Comparison of ENCODE assay signal across 13 mouse cellular contexts in the genomic region with DNA sequence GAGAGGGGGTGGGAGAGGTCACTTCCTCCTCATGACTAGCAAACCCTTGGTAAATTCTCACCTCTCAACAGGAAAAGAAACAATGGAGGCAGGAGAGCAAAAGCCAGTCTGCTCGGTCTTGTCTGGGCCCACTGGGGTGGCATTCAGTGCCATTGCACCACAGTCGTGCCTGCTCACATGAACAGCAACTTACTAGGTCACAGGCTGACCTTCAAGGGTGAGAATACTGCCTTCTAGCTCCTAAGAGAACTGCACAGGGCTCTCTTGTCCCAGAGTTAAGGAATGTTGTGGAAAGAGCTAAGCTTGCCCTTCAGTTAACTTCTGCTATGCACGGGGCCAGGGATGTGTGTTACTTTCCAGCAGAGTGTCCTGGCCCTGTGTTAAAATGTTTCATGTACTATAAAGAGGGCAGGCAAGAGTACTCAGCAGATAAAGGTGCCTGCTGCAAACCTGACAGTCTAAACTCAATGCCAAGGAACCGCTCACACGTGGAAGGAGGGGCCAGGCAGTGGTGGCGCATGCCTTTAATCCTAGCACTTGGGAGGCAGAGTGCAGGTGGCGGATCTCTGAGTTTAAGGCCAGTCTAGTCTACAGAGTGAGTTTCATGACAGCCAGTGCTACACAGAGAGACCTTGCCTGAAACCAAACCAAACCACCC. TPM values are rescaled to one million over a fixed set of nuclear protein-coding genes. Genes with fewer than 3 reads are reported as not detected.
DNase-seq lines count a peak whose midpoint lies in the region.
"Had no signal": no experiment of that assay in that cellular context is flagged by ENCODE, and none has a peak within 500 bp of the region (broad histone marks: within the 10 kb centered on the region; RNA-seq: fewer than 3 reads in every experiment).

No protein-coding gene starts in this region.

- DNase-seq in adrenal gland, postnatal 14 days: peak; percentile 47
- no peak for DNase-seq in adrenal gland, adult 8-10 months
- peak; percentile 56 for DNase-seq in kidney, adult 11 months
- no peak for DNase-seq in kidney, postnatal 4 days
- peak; percentile 38 for DNase-seq in adipocyte (ENCODE audit: low spot score)
- DNase-seq in kidney, postnatal 36 days: peak; percentile 34 to 42
- no peak for DNase-seq in cerebellum, adult 11 months
- no peak for DNase-seq in urinary bladder, postnatal 14 days (ENCODE audit: low spot score)
- DNase-seq: liver, postnatal 0 days; right cerebral cortex, postnatal 25 days; thymus, adult 2 months had no signal

RNA-seq across cellular contexts. Expression of a gene that starts 7.6 kb away (rescaled TPM):
- 1,094 and 1,263 TPM in 2 replicates for total RNA-seq in adrenal gland, postnatal 14 days (2021)
- 1,000 to 10,000 TPM; 1,214 to 1,402 (median 1,307) TPM for total RNA-seq in adrenal gland, adult 8-10 months (2022)

RNA-seq across cellular contexts. Expression of a gene that starts 17.9 kb away (rescaled TPM):
- 0.30 and 0.45 TPM in 2 replicates for total RNA-seq in adrenal gland, postnatal 14 days (2021)
- 1 to 10 TPM in 1 of 4 experiments, under 1 TPM in 2, not detected in 1; 0.35 to 1.7 (median 0.78) TPM for total RNA-seq in adrenal gland, adult 8-10 months (2022)
- total RNA-seq: gastrocnemius, adult 18-20 months had no signal

RNA-seq across cellular contexts. Expression of a gene that starts 20.6 kb away (rescaled TPM):
- 0.15 TPM in 1 of 2 replicates, not detected in the other for total RNA-seq in adrenal gland, postnatal 14 days (2021)
- under 1 TPM in 3 of 4 experiments, not detected in 1; 0.08 to 0.21 (median 0.09) TPM for total RNA-seq in adrenal gland, adult 8-10 months (2022)
- total RNA-seq: gastrocnemius, adult 18-20 months; layer of hippocampus, postnatal 14 days had no signal

RNA-seq across cellular contexts. Expression of a gene that starts 37.3 kb away (rescaled TPM):
- 67.1 and 73.2 TPM in 2 replicates for total RNA-seq in adrenal gland, postnatal 14 days (2021)
- total RNA-seq in adrenal gland, adult 8-10 months (2022): 10 to 100 TPM; 59.5 to 79.4 (median 68.0) TPM

RNA-seq across cellular contexts. Expression of a gene that starts 48.3 kb away (rescaled TPM):
- 28.7 and 31.9 TPM in 2 replicates for total RNA-seq in adrenal gland, postnatal 14 days (2021)
- total RNA-seq in adrenal gland, adult 8-10 months (2022): 10 to 100 TPM; 15.5 to 32.7 (median 24.5) TPM

Comparison
In these comparisons a context has a peak if more than half of its experiments do, and no peak if none do; other contexts are left out.
1. DNase-seq: peak in adrenal gland, postnatal 14 days (single experiment), kidney, adult 11 months (single experiment), adipocyte (single experiment) and kidney, postnatal 36 days (2 of 2); none in adrenal gland, adult 8-10 months (single experiment), kidney, postnatal 4 days (0 of 2), cerebellum, adult 11 months (single experiment) and urinary bladder, postnatal 14 days (single experiment).